Mouse (Mus musculus) hindbrain, embryonic 14.5 days (tissue): ENCODE measurements around the gene Bloc1s5. TPM values are rescaled to one million over a fixed set of nuclear protein-coding genes. Genes with fewer than 3 reads are reported as not detected.
"Not testable (repeated sequence)": the region's sequence is repeated elsewhere in the genome, so short reads cannot be mapped to it uniquely, and the experiment has no call there.

Experiments used
- ATAC-seq: fragments of 200-750 bp; cut with Nextera tagmentation; 2 replicates; pipeline ENCODE4 v1.8.0; 2017; ENCODE audit warnings: moderate number of reproducible peaks, mild to moderate bottlenecking, moderate TSS enrichment, moderate library complexity; ENCODE audit not compliant: low FRiP score
- DNase-seq: peaks from one replicate; pipeline ENCODE4 v3.0.0-alpha.2; 2015; ENCODE audit warnings: low spot score
- H3K27ac ChIP-seq: fragments of 300-500 bp; sonication (generic); 2 replicates; pipeline ENCODE4 v1.5.1; 2014; ENCODE audit warnings: mild to moderate bottlenecking, moderate library complexity
- H3K27me3 ChIP-seq: fragments of 300-500 bp; sonication (generic); 2 replicates; pipeline ENCODE4 v1.6.1; 2014; ENCODE audit warnings: mild to moderate bottlenecking, low read length, mixed read lengths; ENCODE audit not compliant: control insufficient read depth, insufficient read depth
- H3K36me3 ChIP-seq: fragments of 300-500 bp; sonication (generic); replicated peaks from 2 replicates; pipeline ENCODE4 v1.6.1; 2014; ENCODE audit not compliant: control insufficient read depth, insufficient read depth
- H3K4me1 ChIP-seq: fragments of 300-500 bp; sonication (generic); replicated peaks from 2 replicates; pipeline ENCODE4 v1.6.1; 2014; ENCODE audit warnings: antibody characterized with exemption, low read length, mixed read lengths; ENCODE audit not compliant: control insufficient read depth, insufficient read depth
- H3K4me2 ChIP-seq: fragments of 300-500 bp; sonication (generic); replicated peaks from 2 replicates; pipeline ENCODE4 v1.6.1; 2014; ENCODE audit warnings: mild to moderate bottlenecking, moderate library complexity
- H3K4me3 ChIP-seq: fragments of 300-500 bp; sonication (generic); replicated peaks from 2 replicates; pipeline ENCODE4 v1.5.1; 2014; ENCODE audit warnings: mild to moderate bottlenecking, low read length
- H3K9ac ChIP-seq: fragments of 300-500 bp; sonication (generic); 2 replicates; pipeline ENCODE4 v1.6.1; 2014
- H3K9me3 ChIP-seq: fragments of 300-500 bp; sonication (generic); 2 replicates; pipeline ENCODE4 v1.6.1; 2016; ENCODE audit warnings: low read length; ENCODE audit not compliant: control insufficient read depth
- WGBS: fragments of 180-500 bp; shearing (Covaris S2); extraction: QIAGEN DNeasy Blood & Tissue Kit; methylation state at CpG from one replicate; pipeline ENCODE4 v1.1.7; 2014; 5-methylcytosine and 5-hydroxymethylcytosine counted together
- polyA plus RNA-seq: library from polyadenylated mRNA; unstranded; fragments of >200 nt; fragmentation: Nextera tagmentation; extraction: Ambion mirVana; gene quantifications from 2 replicates; pipeline ENCODE4 v1.2.1, GENCODE M21; 2014

Bloc1s5 gene
- polyA plus RNA-seq, 1 experiment from 2014 or later = 23.6 TPM

DNA sequence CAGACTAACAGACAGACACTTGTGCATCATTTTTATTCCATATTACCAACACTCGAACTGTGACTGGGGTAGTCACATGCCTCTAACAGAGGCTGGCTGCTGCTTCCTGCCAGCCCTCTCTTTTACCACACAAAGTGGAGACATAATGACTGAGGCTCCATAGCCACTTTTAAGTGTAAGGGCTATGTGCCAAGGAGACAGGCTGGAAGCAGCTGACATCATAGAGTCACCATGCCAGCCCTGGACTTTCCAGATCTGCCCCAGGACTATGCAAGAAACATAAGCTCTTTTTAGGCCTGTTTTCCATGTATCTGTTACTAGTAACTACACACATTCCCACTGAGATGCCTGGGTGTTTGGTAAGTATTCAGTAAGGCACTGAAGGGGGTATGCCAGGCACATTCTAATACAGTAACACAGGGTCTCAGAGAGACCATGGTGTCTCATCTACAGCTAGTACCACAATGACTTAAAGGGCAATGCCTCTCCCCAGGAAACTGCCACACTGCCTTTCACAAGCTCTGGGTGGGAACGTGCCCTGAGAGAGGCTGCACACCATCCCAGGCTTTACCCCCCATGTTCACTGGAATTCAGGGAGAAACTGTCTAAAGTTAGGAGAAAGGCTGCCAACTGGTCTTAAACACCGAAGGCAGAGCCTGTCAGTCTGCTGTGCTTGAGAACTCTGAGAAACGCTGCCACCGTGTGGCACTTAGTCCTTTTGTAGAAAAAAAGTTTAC is 9.2 kb downstream of the Bloc1s5 start:
- WGBS = 18% methylated on average over 5 of the region's 5 CpGs
- no peaks in the 10 kb centered on the region for H3K27me3 ChIP-seq
- H3K4me1 ChIP-seq = no peaks in the 10 kb centered on the region
- ATAC-seq (no peak), DNase-seq (peak; percentile 60)
- no peak overlapping the region for H3K4me2 ChIP-seq
- H3K9ac ChIP-seq = no peak overlapping the region
- H3K9me3 ChIP-seq = no peaks in the 10 kb centered on the region
- no peak overlapping the region for H3K4me3 ChIP-seq
- H3K27ac ChIP-seq = no peak overlapping the region
- peaks cover 18% of the 10 kb centered on the region; the same call in 1 of the 2 replicates for H3K36me3 ChIP-seq

DNA sequence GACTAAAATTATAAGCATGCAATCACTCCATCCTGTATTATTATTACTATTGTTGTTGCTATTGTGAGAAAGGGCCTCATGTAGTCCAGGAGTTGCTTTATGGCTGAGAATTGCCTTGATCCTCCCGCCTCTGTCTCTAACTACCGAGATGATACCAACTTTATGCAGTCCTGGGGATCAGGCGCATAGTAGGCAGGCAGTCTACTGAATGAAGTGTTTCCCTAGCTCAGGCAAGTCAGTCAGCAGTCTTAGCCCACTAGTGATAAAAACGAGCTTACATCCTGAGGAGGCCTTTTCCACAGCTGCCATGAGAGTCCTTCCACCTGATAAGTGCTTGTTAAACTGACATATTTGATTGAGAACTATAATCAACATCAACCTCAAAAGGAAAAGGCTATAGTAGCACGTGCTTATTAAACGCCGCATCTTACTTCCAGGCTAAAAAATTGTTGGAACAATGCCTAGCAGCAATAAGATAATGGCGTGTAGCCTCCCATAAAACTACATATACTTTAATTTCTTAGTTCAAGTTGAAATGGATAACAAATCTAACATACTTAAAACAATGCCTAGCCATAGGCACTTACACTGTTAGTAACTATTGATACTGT is 10.5 kb downstream of the Bloc1s5 start:
- no peak overlapping the region for H3K27ac ChIP-seq
- H3K4me3 ChIP-seq = no peak overlapping the region
- ATAC-seq (no peak), DNase-seq (no peak)
- H3K4me1 ChIP-seq = no peaks in the 10 kb centered on the region
- WGBS = 93% methylated on average over 8 of the region's 8 CpGs
- H3K9ac ChIP-seq = no peak overlapping the region
- peaks cover 11% of the 10 kb centered on the region; the same call in 1 of the 2 replicates for H3K36me3 ChIP-seq
- no peaks in the 10 kb centered on the region for H3K27me3 ChIP-seq
- H3K4me2 ChIP-seq = no peak overlapping the region
- no peaks in the 10 kb centered on the region for H3K9me3 ChIP-seq

DNA sequence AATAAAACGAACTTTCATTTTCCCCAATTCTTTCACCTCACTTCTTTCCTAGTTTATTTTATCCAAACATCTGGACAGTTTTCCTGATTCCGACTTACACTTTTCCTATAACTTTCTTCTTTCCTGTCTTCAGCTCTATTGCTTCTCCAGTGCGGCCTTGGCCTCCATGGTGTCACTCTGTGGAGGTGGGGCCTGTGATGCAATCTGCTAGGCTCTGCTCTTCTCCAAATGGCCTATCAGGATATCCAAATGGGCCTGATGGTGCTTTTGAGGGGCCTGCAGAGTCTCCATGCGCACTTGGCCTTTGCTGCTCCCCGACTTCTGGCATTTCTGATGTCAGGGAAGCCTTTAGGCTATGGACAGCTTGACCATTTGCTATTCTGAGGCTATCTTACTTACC is 11.6 kb downstream of the Bloc1s5 start:
- H3K27me3 ChIP-seq = no peaks in the 10 kb centered on the region
- no peak for DNase-seq
- 93% methylated on average over 5 of the region's 5 CpGs for WGBS
- H3K9ac ChIP-seq = no peak overlapping the region
- H3K9me3 ChIP-seq = no peaks in the 10 kb centered on the region
- H3K4me3 ChIP-seq = no peak overlapping the region
- no peak for ATAC-seq
- H3K27ac ChIP-seq = no peak overlapping the region
- no peaks in the 10 kb centered on the region for H3K4me1 ChIP-seq
- no peak overlapping the region for H3K4me2 ChIP-seq
- peaks cover 11% of the 10 kb centered on the region for H3K36me3 ChIP-seq

DNA sequence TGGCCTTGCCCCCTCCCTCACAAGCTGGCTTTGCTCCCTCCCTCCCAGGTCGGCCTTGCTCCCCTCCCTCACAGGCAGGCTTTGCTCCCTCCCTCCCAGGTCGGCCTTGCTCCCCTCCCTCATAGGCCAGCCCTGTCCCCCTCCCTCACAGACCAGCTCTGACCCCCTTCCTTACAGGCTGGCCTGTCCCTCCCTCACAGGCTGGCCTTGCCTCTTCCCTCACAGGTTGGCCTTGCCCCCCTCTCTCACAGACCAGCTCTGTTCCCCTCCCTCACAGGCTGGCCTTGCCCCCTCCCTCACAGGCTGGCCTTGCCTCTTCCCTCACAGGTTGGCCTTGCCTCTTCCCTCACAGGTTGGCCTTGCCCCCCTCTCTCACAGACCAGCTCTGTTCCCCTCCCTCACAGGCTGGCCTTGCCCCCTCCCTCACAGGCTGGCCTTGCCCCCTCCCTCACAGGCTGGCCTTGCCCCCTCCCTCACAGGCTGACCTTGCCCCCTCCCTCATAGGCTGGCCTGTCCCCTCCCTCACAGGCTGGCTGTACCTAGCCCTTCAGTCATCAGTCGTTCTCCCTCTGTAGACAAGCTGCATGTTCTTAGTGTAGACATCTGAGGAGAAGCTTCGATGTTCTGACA is 16.8 kb downstream of the Bloc1s5 start:
- not testable (repeated sequence) for H3K9me3 ChIP-seq

DNA sequence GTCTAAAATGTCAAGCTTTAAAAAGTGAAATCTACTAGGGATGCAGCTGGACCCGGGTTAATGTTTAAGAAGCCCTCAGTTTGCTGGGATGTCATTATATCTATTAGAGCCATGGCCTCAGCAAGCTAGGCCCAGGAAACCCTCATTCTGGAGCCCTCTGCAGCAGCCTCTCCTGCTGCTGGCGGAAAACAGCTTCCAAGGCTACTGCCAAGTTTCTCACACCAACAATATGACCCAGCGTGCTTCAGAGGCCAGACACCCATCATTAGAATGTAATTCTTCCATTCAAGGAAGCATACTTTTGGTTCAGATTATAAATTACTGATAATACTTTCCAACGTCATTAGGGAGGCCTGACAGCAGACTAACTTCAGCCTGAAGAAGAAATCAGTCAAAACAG is 18.0 kb downstream of the Bloc1s5 start:
- no peak for ATAC-seq
- 88% methylated on average over 4 of the region's 4 CpGs for WGBS
- peaks cover 25% of the 10 kb centered on the region for H3K36me3 ChIP-seq

More for the DNA sequence above, 16.8 kb downstream of the Bloc1s5 start:
- H3K4me3 ChIP-seq, H3K4me1 ChIP-seq, H3K27ac ChIP-seq, H3K4me2 ChIP-seq, DNase-seq, H3K27me3 ChIP-seq, H3K9ac ChIP-seq, ATAC-seq: not testable (repeated sequence)
- H3K36me3 ChIP-seq = peaks cover 15% of the 10 kb centered on the region
- WGBS = 94% methylated on average over 4 of the region's 4 CpGs

DNA sequence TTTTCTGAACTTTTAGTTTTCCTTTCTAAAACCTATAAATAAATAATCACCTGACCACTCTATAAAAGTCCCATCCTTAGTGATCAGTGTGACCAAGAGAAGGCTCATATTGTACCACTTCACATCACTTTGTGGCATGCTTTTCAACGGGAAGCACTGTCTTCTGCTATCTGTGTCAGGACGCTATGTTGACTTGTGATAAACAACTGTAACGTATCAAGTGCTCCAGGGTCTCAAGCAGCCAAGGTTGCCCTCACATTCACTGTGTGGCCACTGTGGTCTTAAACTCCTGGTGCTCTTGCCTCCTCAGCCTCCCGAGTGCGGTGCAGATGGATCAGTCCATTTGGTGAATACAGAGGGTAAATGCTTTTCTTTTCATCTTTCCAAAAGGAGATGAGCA is 19.3 kb downstream of the Bloc1s5 start:
- Histone ChIP-seq H3K9me3 (no peaks in the 10 kb centered on the region), H3K4me3 (no peak overlapping the region), H3K9ac (no peak overlapping the region), H3K36me3 (peaks cover 31% of the 10 kb centered on the region), H3K4me2 (no peak overlapping the region), H3K27me3 (no peaks in the 10 kb centered on the region), H3K4me1 (no peaks in the 10 kb centered on the region), H3K27ac (no peak overlapping the region)
- 97% methylated on average over 5 of the region's 5 CpGs for whole genome bisulfite sequencing
- DNase-seq (no peak), ATAC-seq (no peak)

More for the DNA sequence above, 18.0 kb downstream of the Bloc1s5 start:
- H3K4me1 ChIP-seq = no peaks in the 10 kb centered on the region
- no peak overlapping the region for H3K4me3 ChIP-seq
- H3K9me3 ChIP-seq = no peaks in the 10 kb centered on the region
- no peak for DNase-seq
- no peak overlapping the region for H3K4me2 ChIP-seq
- H3K9ac ChIP-seq = no peak overlapping the region
- no peaks in the 10 kb centered on the region for H3K27me3 ChIP-seq
- H3K27ac ChIP-seq = no peak overlapping the region

DNA sequence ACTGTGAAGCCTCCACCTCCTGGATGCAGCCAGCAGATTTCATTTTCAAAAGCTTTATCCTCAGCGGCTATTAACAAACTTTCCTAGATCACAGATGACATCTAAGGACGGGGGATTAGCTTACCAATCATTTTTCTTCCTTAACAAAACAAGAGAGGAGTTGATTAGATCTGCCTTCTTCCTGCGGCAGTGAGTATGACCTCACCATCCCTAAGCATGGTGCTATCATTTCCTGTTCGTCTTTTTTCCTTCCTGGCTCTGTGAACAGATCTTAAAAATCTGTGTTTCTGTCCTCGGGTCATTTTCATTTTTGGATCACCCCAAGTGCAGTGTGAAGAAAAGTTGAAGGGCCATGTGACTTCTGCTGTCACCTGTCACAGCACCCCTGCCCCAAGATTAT is 20.6 kb downstream of the Bloc1s5 start:
- no peak for DNase-seq
- no peak overlapping the region for H3K4me2 ChIP-seq

DNA sequence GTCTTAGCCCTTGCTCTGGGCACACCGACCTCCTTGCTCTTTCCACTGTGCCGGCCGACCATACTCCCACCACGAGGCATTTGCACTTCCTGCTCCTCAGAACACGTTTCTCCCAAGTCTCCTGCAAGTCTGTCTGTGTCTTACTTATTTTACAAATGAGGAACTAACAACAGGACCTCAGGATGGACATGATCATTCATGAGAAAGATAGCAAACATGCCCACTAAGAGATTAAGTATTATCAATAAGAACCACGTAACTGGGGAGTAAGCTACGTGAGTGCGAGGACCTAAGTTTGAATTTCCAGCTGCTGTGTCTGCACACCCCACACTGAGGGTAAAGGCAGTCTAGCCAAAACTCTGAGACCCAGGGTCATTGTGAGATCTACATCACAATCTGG is 21.3 kb downstream of the Bloc1s5 start:
- DNase-seq (no peak), ATAC-seq (no peak)
- Histone ChIP-seq H3K9me3 (no peaks in the 10 kb centered on the region), H3K27ac (no peak overlapping the region), H3K4me1 (no peaks in the 10 kb centered on the region), H3K4me3 (no peak overlapping the region), H3K27me3 (no peaks in the 10 kb centered on the region), H3K9ac (no peak overlapping the region), H3K4me2 (no peak overlapping the region), H3K36me3 (peaks cover 42% of the 10 kb centered on the region)
- 90% methylated on average over 8 of the region's 8 CpGs for WGBS

More for the DNA sequence above, 20.6 kb downstream of the Bloc1s5 start:
- no peaks in the 10 kb centered on the region for H3K4me1 ChIP-seq
- no peak overlapping the region for H3K27ac ChIP-seq
- H3K4me3 ChIP-seq = no peak overlapping the region
- H3K36me3 ChIP-seq = peaks cover 42% of the 10 kb centered on the region
- 80% methylated on average over 5 of the region's 5 CpGs for WGBS
- ATAC-seq = no peak
- no peaks in the 10 kb centered on the region for H3K27me3 ChIP-seq
- no peak overlapping the region for H3K9ac ChIP-seq
- no peaks in the 10 kb centered on the region for H3K9me3 ChIP-seq

DNA sequence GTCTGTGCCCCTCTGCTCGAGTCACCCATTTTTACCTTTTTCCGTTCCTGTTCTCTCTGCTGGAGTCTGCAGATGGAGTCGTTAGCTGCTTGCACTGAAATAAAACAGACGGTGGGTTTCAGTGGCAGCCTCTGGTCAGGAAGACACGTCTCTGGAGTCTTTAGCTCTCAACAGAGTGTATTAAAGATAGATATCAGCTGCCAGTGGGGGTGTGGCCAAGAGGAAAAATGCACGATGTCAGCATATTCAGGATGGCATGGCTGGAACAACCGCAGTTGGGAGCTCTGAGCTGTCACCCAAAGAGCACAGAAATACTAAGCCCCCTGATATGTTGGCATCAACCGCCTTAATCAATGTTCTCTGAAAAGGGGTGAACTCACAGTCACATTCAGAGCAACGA is 22.3 kb downstream of the Bloc1s5 start:
- ATAC-seq = no peak

More for the DNA sequence above, 22.3 kb downstream of the Bloc1s5 start:
- H3K27ac ChIP-seq = no peak overlapping the region
- H3K4me2 ChIP-seq = no peak overlapping the region
- 95% methylated on average over 9 of the region's 9 CpGs for WGBS
- no peak overlapping the region for H3K9ac ChIP-seq
- no peak overlapping the region for H3K4me3 ChIP-seq
- no peak for DNase-seq
- H3K27me3 ChIP-seq = no peaks in the 10 kb centered on the region
- H3K36me3 ChIP-seq = peaks cover 42% of the 10 kb centered on the region
- no peaks in the 10 kb centered on the region for H3K4me1 ChIP-seq
- H3K9me3 ChIP-seq = no peaks in the 10 kb centered on the region
